Mouse (Mus musculus) megakaryocyte-erythroid progenitor cell, adult 5 weeks (primary cell): ENCODE results near the gene Trpv5. TPM values are rescaled to one million over a fixed set of nuclear protein-coding genes. Genes with fewer than 3 reads are reported as not detected.

Experiments
- polyA plus RNA-seq: library from polyadenylated mRNA; stranded (reverse); fragments of >175 nt; gene quantifications from 2 replicates; pipeline ENCODE4 v1.2.3, GENCODE M21; 2012

Trpv5 gene
- not detected in 2 replicates for polyA plus RNA-seq

DNA sequence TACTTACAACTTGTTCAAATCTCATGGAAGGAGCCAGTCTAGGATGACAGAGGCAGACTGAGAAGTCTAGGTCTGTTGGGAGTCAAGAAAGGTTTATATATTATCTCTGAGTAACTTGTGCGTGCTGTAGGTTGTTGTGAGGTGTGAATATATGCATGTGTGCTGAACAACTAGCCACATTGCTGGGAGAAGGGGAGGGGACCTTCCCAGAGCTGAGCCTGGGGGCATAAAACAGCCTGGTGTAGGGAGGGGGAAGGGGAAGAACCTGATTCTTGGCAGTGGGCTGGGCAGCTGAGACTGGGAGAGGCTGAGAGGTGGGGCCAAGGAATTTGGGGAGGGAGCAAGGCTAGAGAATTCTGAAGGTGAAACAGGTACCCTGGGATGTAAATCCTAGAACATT is at the start of gene Trpv5:
Trpv5 (minus strand) TSS at position 101 of the 400 bp plus-strand sequence.

GRCm38 (mm10) chr6:41704123-41704522 is 23.6 kb upstream of the Trpv5 start, which contains the start of gene Kel:
Gene Kel (minus strand): TSS chr6:41704339.

GRCm38 (mm10) chr6:41684131-41684530 is 3.6 kb upstream of the Trpv5 start, which contains the start of gene Llcfc1:
Gene Llcfc1 (plus strand): TSS chr6:41684431.

GRCm38 (mm10) chr6:41636178-41636577 is 44.4 kb downstream of the Trpv5 start, which contains the start of gene Trpv6:
Gene Trpv6 (minus strand): TSS chr6:41636405.

GRCm38 (mm10) chr6:41605061-41605793 is 75.3 kb downstream of the Trpv5 start, which contains the start of gene Ephb6:
Gene Ephb6 (plus strand): TSS chr6:41605482.

Other genes starting within 250 kb of the Trpv5 start
- gene Gm10334, start 234.6 kb downstream of the Trpv5 start, polyA plus RNA-seq: not detected in 2 replicates
- gene Prss1, start 221.8 kb downstream of the Trpv5 start, polyA plus RNA-seq: not detected in 2 replicates
- 0.11 TPM in 1 of 2 replicates, not detected in the other for gene Prss2, start 159.0 kb downstream of the Trpv5 start, polyA plus RNA-seq
- gene Ephb6, start 75.3 kb downstream of the Trpv5 start, polyA plus RNA-seq: 12.4 and 20.4 TPM in 2 replicates
- not detected in 2 replicates for gene Trpv6, start 44.4 kb downstream of the Trpv5 start, polyA plus RNA-seq
- gene Llcfc1, start 3.7 kb upstream of the Trpv5 start, polyA plus RNA-seq: not detected in 2 replicates
- gene Kel, start 23.6 kb upstream of the Trpv5 start, polyA plus RNA-seq: 3.0 TPM in 2 replicates
- not detected in 2 replicates for gene Olfr459, start 94.4 kb upstream of the Trpv5 start, polyA plus RNA-seq
- 0.05 TPM in 1 of 2 replicates, not detected in the other for gene Pip, start 166.8 kb upstream of the Trpv5 start, polyA plus RNA-seq
- gene Sval2, start 172.2 kb upstream of the Trpv5 start, polyA plus RNA-seq: not detected in 2 replicates